Mouse (Mus musculus) frontal cortex, adult 2 months (tissue): ENCODE measurements at regions not wholly inside any gene's neighbourhood (a gene's known extent, or its start where the extent isn't known, plus 50 kb on each side); places are given as distances from the start of the nearest gene placed in this dataset.

ENCODE experiments used
- DNase-seq, 2 experiments: peaks; one replicate each; pipeline ENCODE4 v3.0.0; 2022; ENCODE audit warnings: low spot score in 1 of 2; ENCODE audit errors: extremely low spot score in 1 of 2

DNA sequence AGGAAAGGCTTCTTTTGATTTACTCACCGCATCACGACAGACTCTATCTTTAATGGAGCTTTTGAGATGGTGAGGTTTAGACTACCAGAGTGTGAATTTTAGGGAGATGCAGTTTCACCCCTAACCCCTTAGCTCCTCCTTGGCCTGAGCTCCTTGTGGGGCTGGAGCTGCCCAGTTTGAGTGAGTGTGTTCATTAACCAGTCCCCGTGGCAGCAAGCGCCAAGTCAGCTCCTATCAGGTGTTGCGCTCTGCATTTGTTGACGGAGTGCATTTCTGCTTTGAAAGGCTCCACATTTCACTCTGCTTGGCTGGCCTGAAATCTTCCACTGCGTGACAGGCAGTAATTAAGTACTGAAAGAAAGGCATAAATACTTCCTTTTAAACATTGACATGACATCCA, 481.7 kb downstream of the Plcl1 start:
- no peak for DNase-seq

DNA sequence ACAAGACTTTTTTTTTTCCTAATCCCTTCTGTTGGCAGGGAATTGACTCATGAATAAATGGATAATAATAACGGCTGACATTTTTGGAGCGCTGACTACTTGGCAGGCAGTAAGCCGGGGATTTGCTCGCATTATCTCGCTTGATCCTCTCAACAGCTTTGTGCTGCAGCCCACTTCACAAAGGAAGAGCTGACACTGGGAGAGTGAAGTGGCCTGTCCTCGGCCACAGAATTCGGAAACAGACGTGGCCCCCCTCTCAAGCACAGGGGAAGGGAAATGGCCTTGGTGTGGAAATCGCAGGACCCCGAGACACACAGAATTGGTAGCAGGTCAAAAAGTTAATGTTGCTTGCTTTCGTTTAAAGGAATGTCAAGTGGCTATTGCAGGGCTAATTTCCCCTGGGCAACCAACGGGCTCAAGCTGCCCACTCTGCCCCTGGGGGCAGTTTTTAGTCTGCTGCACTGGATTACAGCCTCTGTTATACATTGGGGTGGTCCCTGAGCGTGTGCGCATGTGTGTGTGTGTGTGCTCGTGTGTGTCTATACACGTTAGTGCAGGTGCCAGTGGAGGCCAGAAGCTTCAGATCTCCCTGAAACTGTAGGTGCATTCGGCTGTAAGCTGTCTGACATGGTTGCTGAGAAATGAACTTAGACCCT, 483.1 kb downstream of the Plcl1 start:
- peak in 1 of 2 experiments; percentile 66 for DNase-seq

DNA sequence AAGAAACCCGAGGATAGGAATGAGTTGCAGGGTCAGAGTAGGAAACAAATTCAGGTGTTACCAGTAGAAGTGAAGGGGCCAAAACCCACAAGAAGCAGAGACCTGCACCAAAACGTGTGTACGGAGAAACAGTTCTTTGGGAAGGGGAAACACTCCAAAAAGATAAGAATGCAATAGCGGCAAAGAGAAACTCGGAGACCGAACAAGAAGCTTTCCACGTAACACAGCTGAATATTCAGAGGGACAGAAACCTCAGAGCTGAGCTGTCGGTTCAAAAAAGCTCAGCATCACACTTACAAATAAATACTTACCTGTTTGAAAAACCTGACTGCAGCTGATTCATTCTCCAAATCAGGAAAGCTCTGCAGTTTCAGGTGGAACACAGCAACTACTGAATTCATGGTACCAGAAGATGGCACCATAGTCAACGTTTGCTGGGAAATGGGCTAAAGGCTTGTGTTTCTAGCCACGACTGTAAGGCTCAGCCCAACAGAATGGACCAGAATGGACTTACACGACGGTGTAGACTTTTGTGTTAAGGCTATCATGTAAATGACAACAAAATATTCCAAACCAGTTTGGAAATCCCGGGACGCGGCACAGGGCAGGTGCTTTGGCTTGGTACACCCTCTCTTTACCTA, 484.9 kb downstream of the Plcl1 start:
- peak; percentile 37 to 85 for DNase-seq

GRCm38 (mm10) chr1:55891894-55892293, 486.2 kb downstream of the Plcl1 start:
- DNase-seq: peak in 1 of 2 experiments; percentile 31

DNA sequence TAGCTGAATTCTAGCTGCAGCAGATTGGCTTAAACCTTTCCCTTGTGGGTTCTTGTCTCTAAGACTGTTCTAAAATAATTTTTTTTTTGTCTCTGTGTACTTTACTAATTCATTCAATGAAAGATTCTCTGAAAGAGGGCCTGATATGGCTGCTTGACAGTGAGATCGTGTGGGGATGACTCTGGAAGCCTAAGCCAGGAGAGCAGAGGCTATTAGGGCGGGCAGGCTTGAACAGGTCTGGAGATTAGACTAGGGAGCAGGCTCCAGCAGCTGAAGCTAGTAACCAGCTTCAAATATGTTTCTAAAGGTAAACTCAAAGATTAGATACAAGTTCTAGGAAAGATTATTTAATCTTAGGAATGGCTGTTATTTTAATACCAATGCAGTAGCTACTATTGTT, 491.9 kb downstream of the Plcl1 start:
- DNase-seq: no peak

DNA sequence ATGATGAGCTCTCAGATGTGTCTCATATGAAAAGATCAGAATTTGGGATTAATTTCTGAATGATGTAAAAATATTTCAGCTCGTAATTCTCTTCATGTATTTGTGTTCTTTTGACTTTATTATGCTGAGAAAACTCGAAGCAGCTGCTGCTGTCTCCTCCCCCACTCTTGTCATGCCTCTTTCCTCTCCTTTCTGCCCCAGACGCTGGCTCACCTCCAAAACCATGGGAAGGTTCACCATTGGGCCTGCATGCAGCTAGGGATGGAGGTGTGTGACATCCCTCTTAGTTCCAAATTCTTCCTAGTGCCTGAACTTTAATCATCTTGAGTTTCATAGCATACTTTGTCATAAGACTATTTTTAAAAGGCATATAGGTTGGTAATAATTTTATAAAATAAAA, 492.3 kb downstream of the Plcl1 start:
- no peak for DNase-seq

DNA sequence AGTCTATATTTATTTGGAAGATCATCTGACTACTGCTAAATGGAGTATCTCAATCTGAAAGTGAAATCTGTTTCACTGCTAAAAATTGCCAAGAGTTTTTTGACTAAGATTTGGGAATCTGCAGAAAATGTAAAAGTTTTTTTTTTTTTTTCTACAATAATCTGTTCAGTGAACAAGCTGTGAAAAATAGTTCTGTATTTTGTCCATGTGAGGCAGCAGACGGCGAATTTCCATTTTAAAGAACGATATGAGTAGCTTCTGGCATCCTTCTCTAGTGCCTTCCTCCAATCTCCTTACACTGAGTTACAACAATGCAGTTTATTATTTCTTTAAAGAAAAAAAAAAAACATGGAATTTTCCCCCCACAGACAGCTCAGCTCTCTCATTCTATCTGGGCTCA, 494.3 kb downstream of the Plcl1 start:
- peak; percentile 50 to 72 for DNase-seq

- DNase-seq: no peak
Measured at GRCm38 (mm10) chr1:55903177-55903576, 497.5 kb downstream of the Plcl1 start.

GRCm38 (mm10) chr1:55904571-55904970, 498.9 kb downstream of the Plcl1 start:
- no peak for DNase-seq

DNA sequence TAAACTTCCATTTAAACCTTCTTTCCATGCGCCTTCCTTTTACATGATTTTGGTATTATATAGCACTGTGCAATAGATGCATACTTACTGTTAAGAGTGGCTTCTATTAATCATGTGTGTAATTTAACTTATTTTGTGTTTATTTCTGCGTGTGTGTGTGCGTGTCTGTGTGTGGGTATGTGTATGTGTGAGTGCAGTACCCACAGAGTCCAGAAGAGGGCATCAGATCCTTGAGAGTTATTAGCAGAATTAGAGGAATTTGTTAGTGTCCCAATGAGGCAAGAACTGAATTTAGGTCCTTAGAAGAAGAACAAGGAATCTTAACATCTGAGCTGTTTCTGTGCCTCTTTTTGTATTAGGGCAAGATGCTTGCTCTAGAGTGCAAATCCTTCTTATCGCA, 499.5 kb downstream of the Plcl1 start:
- no peak for DNase-seq

- no peak for DNase-seq
Measured at GRCm38 (mm10) chr1:55910024-55910423, 504.3 kb downstream of the Plcl1 start.

DNA sequence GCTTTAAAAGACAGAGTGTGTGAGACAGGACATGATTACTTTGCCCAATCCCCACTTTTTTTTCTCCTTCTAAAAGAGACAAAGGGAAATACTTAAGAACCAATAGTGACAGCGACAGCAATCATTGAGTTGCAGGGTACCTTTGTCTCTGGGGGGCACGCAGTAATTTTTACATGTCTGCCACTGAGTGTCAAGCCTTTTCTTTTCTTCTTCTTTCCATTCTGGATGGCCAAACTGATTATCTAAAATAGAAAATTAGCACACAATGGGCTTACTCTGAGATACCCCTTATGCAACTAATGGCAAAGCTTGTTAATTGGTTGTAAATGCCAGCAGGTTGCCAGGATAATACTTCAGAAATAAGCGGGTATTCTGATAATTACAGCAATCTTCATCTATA, 508.6 kb downstream of the Plcl1 start:
- DNase-seq: no peak

GRCm38 (mm10) chr1:55915940-55916339, 510.2 kb downstream of the Plcl1 start:
- DNase-seq: no peak

- no peak for DNase-seq
Measured at GRCm38 (mm10) chr1:55919516-55919915, 513.8 kb downstream of the Plcl1 start.

DNA sequence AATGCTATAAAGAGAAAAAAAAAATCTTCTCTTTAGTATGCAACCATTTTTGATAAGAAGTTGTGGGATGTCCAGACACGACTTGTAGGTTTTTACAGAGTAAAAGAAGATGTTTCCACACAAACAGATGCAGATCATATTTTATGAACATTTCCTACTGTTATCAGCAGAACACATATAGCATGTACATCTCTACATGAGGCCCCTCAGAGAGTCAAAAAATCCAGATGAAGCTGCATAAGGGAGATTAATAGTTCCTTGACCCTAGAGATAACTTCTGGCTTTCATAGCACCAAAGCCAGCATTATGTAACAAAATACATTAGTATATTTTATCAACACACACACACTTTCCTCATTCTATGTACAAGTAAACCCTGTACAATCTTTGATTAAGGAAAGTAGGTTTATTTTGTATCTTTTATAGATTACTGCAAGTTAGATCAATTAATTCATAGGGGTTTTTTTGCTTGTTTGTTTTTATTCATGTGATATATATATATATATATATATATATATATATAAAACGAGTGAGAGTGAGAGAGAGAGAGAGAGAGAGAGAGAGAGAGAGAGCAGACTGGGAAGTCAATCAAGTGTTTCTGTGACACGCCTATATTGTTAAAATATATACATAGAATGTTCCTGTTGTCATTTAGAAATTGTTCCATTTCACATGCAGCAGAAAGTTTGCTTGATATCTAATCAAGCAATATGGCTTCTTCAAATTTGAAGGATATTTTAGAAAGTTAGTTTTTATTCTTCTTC, 541.2 kb downstream of the Plcl1 start:
- no peak for DNase-seq

DNA sequence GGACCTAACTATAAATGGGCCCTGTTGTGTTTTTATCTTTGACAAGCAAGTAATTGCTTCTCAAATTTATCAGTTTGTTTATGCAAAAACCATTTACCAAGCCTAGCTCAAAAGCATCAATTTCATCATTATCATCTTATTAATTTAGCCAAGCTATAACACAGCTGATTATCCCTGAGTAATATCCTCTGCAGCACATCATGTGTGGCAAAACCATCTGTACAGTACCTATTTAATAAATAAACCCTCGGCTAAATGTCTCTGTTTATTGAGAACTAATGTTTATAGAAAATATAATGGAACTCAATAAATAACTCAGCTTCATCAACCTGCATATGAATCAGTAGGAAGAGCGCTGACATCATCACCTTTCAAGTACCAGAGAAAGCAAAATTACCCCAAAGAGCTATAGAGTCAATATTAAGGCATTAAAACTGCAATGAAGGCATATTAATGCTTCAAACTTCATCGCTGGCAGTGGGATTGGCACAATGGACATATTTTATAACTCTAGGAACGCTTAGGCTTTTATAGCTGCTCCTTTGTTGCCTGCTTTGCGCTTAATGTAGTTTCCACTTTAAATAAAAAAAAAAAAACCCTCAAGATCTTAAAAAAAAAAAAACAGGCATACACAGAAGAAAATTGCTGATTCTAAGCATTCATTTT, 542.0 kb downstream of the Plcl1 start:
- DNase-seq: no peak

DNA sequence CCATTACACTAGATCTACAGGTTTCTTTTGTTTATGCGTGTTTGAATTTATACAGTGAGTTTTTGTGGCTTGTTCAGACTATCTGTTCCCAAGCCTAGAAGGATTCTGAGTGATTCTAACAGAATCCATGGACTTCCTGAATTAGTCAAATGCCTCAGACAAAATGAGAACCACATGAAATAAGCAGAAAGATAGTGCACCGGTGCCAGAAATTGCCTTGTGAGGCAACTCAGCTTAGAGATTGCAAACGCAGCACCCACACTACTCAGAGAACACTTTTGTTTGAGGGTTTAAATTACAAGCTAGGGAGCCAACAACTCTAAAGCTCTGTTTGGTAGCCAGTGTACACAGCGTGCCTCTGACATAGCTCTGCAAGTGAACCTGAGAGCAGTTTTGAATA, 543.9 kb downstream of the Plcl1 start:
- no peak for DNase-seq

- DNase-seq: peak in 1 of 2 experiments; percentile 22
Measured at GRCm38 (mm10) chr1:55957804-55958445, 552.2 kb downstream of the Plcl1 start.

DNA sequence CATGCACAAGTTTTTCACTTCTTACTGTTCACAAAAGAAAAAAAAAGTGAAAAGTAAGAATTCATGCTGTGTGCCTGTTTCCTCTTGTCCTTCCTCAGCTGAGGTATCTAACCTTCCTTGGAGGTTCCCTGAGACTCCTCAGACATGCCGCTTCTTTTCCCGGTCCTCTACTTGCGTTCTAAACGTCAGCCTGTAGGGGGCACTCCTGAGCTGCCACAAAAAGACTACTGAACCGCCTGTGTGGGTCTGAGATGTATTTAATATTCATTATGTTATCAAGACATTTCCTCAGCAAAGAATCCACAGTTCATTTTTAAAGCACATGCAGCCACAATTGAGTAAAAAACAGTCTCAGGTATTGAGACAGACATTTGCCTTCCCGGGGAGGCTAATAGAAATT, 554.6 kb downstream of the Plcl1 start:
- DNase-seq: peak; percentile 65 to 92

DNA sequence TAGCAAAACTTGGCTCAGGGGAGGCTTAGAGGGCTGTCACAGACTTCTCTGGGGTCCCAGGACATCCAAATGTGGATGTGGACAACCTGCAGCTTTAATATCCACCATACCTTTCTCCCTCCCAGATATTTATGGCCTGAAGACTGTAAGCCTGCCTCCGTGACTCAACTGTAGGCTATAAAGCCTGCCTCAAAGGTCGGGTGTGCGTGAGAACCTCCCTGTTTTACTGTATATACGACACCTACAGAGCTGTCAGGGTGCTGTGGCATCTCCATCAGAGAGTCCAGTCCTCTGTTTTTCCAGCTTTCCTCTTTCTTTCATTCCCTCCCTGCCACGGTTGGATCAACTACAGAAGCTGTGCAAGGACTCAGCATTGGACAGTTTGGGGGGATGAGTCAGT, 558.1 kb downstream of the Plcl1 start:
- DNase-seq: no peak

DNA sequence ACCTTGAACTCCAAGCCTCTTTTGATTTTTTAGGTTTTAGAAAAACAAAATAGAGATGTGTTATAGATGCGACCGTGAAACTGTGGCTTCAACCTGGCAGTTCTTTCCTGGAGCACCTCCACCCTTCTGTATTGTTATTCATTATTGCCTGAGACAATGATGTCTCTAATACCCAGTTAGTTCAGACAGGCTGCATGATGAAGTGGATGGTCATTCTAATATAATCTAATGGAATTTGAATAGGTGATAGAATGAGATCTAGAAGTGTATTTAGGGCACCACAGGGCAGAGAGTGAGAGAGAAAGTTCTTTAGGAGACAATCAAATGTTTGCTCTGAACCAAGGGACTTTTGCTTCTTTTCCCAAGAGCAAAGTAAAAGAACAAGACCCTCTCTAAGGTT, 560.6 kb downstream of the Plcl1 start:
- DNase-seq: no peak
